Mouse (Mus musculus): ENCODE results near the gene Pkig. TPM values are rescaled to one million over a fixed set of nuclear protein-coding genes. Genes with fewer than 3 reads are reported as not detected.

Gene Pkig
- polyA plus RNA-seq, 1 experiment from 2014 or later, result 189 TPM

- no peak for DNase-seq (ENCODE audit: low spot score)
- Histone ChIP-seq H3K4me1 (no peaks in the 10 kb centered on the region), H3K36me3 (replicated peaks) (peaks cover 97% of the 10 kb centered on the region), H3K9me3 (no peaks in the 10 kb centered on the region), H3K27ac (replicated peaks) (no peak overlapping the region), H3K27me3 (replicated peaks; ENCODE audit: low read depth, poor library complexity, severe bottlenecking) (no peaks in the 10 kb centered on the region), H3K4me3 (no peak overlapping the region)
- WGBS, result 92% methylated on average over 4 of the region's 4 CpGs
These were observed 27.0 kb upstream of the Pkig start for GRCm38 (mm10) chr2:163631223-163631622.

- H3K36me3 ChIP-seq (replicated peaks), result peaks cover 97% of the 10 kb centered on the region
- WGBS, result 91% methylated on average over 2 of the region's 2 CpGs
These were observed 26.5 kb upstream of the Pkig start for GRCm38 (mm10) chr2:163631715-163632114.

GRCm38 (mm10) chr2:163634211-163634610, 24.0 kb upstream of the Pkig start:
- peaks cover 78% of the 10 kb centered on the region for H3K36me3 ChIP-seq (replicated peaks)
- WGBS, result 88% methylated on average over 2 of the region's 2 CpGs

More at GRCm38 (mm10) chr2:163631715-163632114, 26.5 kb upstream of the Pkig start:
- Histone ChIP-seq H3K27me3 (replicated peaks; ENCODE audit: low read depth, poor library complexity, severe bottlenecking) (no peaks in the 10 kb centered on the region), H3K9me3 (no peaks in the 10 kb centered on the region), H3K4me1 (no peaks in the 10 kb centered on the region), H3K4me3 (no peak overlapping the region), H3K27ac (replicated peaks) (no peak overlapping the region)
- DNase-seq (ENCODE audit: low spot score), result no peak

GRCm38 (mm10) chr2:163636057-163636456, 22.1 kb upstream of the Pkig start:
- DNase-seq (ENCODE audit: low spot score), result no peak
- WGBS, result 89% methylated on average over 2 of the region's 2 CpGs
- peaks cover 67% of the 10 kb centered on the region for H3K36me3 ChIP-seq (replicated peaks)

More at GRCm38 (mm10) chr2:163634211-163634610, 24.0 kb upstream of the Pkig start:
- Histone ChIP-seq H3K27me3 (replicated peaks; ENCODE audit: low read depth, poor library complexity, severe bottlenecking) (no peaks in the 10 kb centered on the region), H3K4me3 (no peak overlapping the region), H3K9me3 (no peaks in the 10 kb centered on the region), H3K27ac (replicated peaks) (no peak overlapping the region), H3K4me1 (0 out of 2 replicates have a peak, but pooled peaks cover 6% of the 10 kb centered on the region)
- DNase-seq (ENCODE audit: low spot score), result no peak

GRCm38 (mm10) chr2:163637655-163638266, 20.4 kb upstream of the Pkig start:
- 0 out of 2 replicates have a peak, but pooled peaks cover 11% of the 10 kb centered on the region for H3K4me1 ChIP-seq
- H3K9me3 ChIP-seq, result no peaks in the 10 kb centered on the region
- no peaks in the 10 kb centered on the region for H3K27me3 ChIP-seq (replicated peaks; ENCODE audit: low read depth, poor library complexity, severe bottlenecking)
- DNase-seq (ENCODE audit: low spot score), result no peak
- H3K4me3 ChIP-seq, result no peak overlapping the region
- WGBS, result 59% methylated on average over 5 of the region's 5 CpGs
- H3K36me3 ChIP-seq (replicated peaks), result peaks cover 63% of the 10 kb centered on the region
- H3K27ac ChIP-seq (replicated peaks), result no peak overlapping the region

More at GRCm38 (mm10) chr2:163636057-163636456, 22.1 kb upstream of the Pkig start:
- Histone ChIP-seq H3K4me3 (no peak overlapping the region), H3K9me3 (no peaks in the 10 kb centered on the region), H3K4me1 (0 out of 2 replicates have a peak, but pooled peaks cover 6% of the 10 kb centered on the region), H3K27me3 (replicated peaks; ENCODE audit: low read depth, poor library complexity, severe bottlenecking) (no peaks in the 10 kb centered on the region), H3K27ac (replicated peaks) (no peak overlapping the region)

GRCm38 (mm10) chr2:163640493-163640892, 17.7 kb upstream of the Pkig start:
- Histone ChIP-seq H3K4me1 (peaks cover 23% of the 10 kb centered on the region), H3K27ac (replicated peaks) (no peak overlapping the region), H3K9me3 (no peaks in the 10 kb centered on the region), H3K4me3 (no peak overlapping the region), H3K27me3 (replicated peaks; ENCODE audit: low read depth, poor library complexity, severe bottlenecking) (no peaks in the 10 kb centered on the region), H3K36me3 (replicated peaks) (peaks cover 43% of the 10 kb centered on the region)
- no peak for DNase-seq (ENCODE audit: low spot score)
- WGBS, result 85% methylated on average over 3 of the region's 3 CpGs

GRCm38 (mm10) chr2:163641681-163642080, 16.5 kb upstream of the Pkig start:
- DNase-seq (ENCODE audit: low spot score), result no peak
- peaks cover 23% of the 10 kb centered on the region for H3K4me1 ChIP-seq

GRCm38 (mm10) chr2:163642685-163643575, 15.3 kb upstream of the Pkig start:
- 93% methylated on average over 30 of the region's 30 CpGs for WGBS
- peaks cover 25% of the 10 kb centered on the region for H3K36me3 ChIP-seq (replicated peaks)
- H3K27ac ChIP-seq (replicated peaks), result no peak overlapping the region; the same call in 1 of the 2 replicates
- no peaks in the 10 kb centered on the region for H3K9me3 ChIP-seq
- peak overlapping the region; percentile 99 for H3K4me3 ChIP-seq
- H3K4me1 ChIP-seq, result peaks cover 18% of the 10 kb centered on the region
- H3K27me3 ChIP-seq (replicated peaks; ENCODE audit: low read depth, poor library complexity, severe bottlenecking), result no peaks in the 10 kb centered on the region
- no peak for DNase-seq (ENCODE audit: low spot score)

More at GRCm38 (mm10) chr2:163641681-163642080, 16.5 kb upstream of the Pkig start:
- Histone ChIP-seq H3K27me3 (replicated peaks; ENCODE audit: low read depth, poor library complexity, severe bottlenecking) (no peaks in the 10 kb centered on the region), H3K36me3 (replicated peaks) (peaks cover 31% of the 10 kb centered on the region), H3K4me3 (no peak overlapping the region), H3K27ac (replicated peaks) (no peak overlapping the region), H3K9me3 (no peaks in the 10 kb centered on the region)
- WGBS, result 84% methylated on average over 3 of the region's 3 CpGs

- DNase-seq (ENCODE audit: low spot score), result no peak
- peaks cover 25% of the 10 kb centered on the region for H3K36me3 ChIP-seq (replicated peaks)
- no peaks in the 10 kb centered on the region for H3K9me3 ChIP-seq
- peak overlapping the region; percentile 99 for H3K4me3 ChIP-seq
- WGBS, result 88% methylated on average over 2 of the region's 2 CpGs
- no peaks in the 10 kb centered on the region for H3K27me3 ChIP-seq (replicated peaks; ENCODE audit: low read depth, poor library complexity, severe bottlenecking)
- 0 out of 2 replicates have a peak overlapping the region, but pooled peaks have one; percentile 97 for H3K27ac ChIP-seq (replicated peaks)
- peaks cover 17% of the 10 kb centered on the region for H3K4me1 ChIP-seq
These were observed 14.6 kb upstream of the Pkig start for GRCm38 (mm10) chr2:163643576-163643971.

- peaks cover 25% of the 10 kb centered on the region for H3K36me3 ChIP-seq (replicated peaks)
- no peaks in the 10 kb centered on the region for H3K9me3 ChIP-seq
- no peak for DNase-seq (ENCODE audit: low spot score)
- peak overlapping the region; percentile 99 for H3K4me3 ChIP-seq
- WGBS, result 17% methylated on average over 4 of the region's 4 CpGs
- no peaks in the 10 kb centered on the region for H3K27me3 ChIP-seq (replicated peaks; ENCODE audit: low read depth, poor library complexity, severe bottlenecking)
- H3K4me1 ChIP-seq, result peaks cover 17% of the 10 kb centered on the region
- peak overlapping the region; percentile 97 for H3K27ac ChIP-seq (replicated peaks)
These were observed 14.1 kb upstream of the Pkig start for GRCm38 (mm10) chr2:163644047-163644446.

- no peaks in the 10 kb centered on the region for H3K27me3 ChIP-seq (replicated peaks; ENCODE audit: low read depth, poor library complexity, severe bottlenecking)
- DNase-seq (ENCODE audit: low spot score), result peak; percentile 99
- H3K4me3 ChIP-seq, result peak within 1 kb of the TSS; percentile 99
- no peaks in the 10 kb centered on the region for H3K9me3 ChIP-seq
- WGBS, result under 1% methylated on average over 74 of the region's 74 CpGs
- H3K27ac ChIP-seq (replicated peaks), result peak within 1 kb of the TSS; percentile 97
- H3K4me1 ChIP-seq, result peaks cover 17% of the 10 kb centered on the region
- peaks cover 25% of the 10 kb centered on the region for H3K36me3 ChIP-seq (replicated peaks)
These were observed 13.4 kb upstream of the Pkig start, which contains the start of gene Serinc3 for GRCm38 (mm10) chr2:163644575-163645385. TSS of gene Serinc3 (minus strand) at chr2:163645131.
